Mouse (Mus musculus) forebrain, embryonic 10.5 days (tissue): Measurements from ENCODE around the gene Prss22. TPM values are rescaled to one million over a fixed set of nuclear protein-coding genes. Genes with fewer than 3 reads are reported as not detected.
A peak's percentile ranks its signal among the peaks of the same experiment; 100 is the strongest.

Experiments
- DNase-seq: peaks from one replicate; pipeline ENCODE4 v3.0.0-alpha.2; 2017; ENCODE audit warnings: low spot score; ENCODE audit errors: extremely low spot score
- H3K27ac ChIP-seq: fragments of 300-500 bp; sonication (generic); 2 replicates; pipeline ENCODE4 v1.5.1; 2016; ENCODE audit warnings: mild to moderate bottlenecking
- H3K27me3 ChIP-seq: fragments of 300-500 bp; sonication (generic); 2 replicates; pipeline ENCODE4 v1.6.1; 2016; ENCODE audit warnings: mild to moderate bottlenecking; ENCODE audit not compliant: poor library complexity, severe bottlenecking
- H3K36me3 ChIP-seq: fragments of 300-500 bp; sonication (generic); replicated peaks from 2 replicates; pipeline ENCODE4 v1.6.1; 2016; ENCODE audit warnings: mild to moderate bottlenecking, moderate library complexity
- H3K4me1 ChIP-seq: fragments of 300-500 bp; sonication (generic); 2 replicates; pipeline ENCODE4 v1.6.1; 2016
- H3K4me3 ChIP-seq: fragments of 300-500 bp; sonication (generic); 2 replicates; pipeline ENCODE4 v1.5.1; 2016; ENCODE audit warnings: mild to moderate bottlenecking, moderate library complexity
- H3K9me3 ChIP-seq: fragments of 300-500 bp; sonication (generic); 2 replicates; pipeline ENCODE4 v1.6.1; 2016; ENCODE audit warnings: mild to moderate bottlenecking, moderate library complexity
- WGBS: fragments of 180-500 bp; shearing (Covaris S2); methylation state at CpG from one replicate; pipeline ENCODE4 v1.1.7; 2016; 5-methylcytosine and 5-hydroxymethylcytosine counted together
- polyA plus RNA-seq: library from polyadenylated mRNA; unstranded; fragments of >200 nt; fragmentation: Nextera tagmentation; extraction: Ambion mirVana; gene quantifications from 2 replicates; pipeline ENCODE4 v1.2.1, GENCODE M21; 2016

Prss22 gene
- polyA plus RNA-seq, 1 experiment from 2014 or later = 0.63 TPM

- Histone ChIP-seq H3K9me3 (no peaks in the 10 kb centered on the region), H3K4me1 (no peaks in the 10 kb centered on the region), H3K4me3 (no peak overlapping the region), H3K36me3 (no peaks in the 10 kb centered on the region), H3K27ac (no peak overlapping the region), H3K27me3 (no peaks in the 10 kb centered on the region)
- 91% methylated on average over 5 of the region's 5 CpGs for WGBS
- no peak for DNase-seq
These were observed 16.6 kb upstream of the Prss22 start for GRCm38 (mm10) chr17:24014433-24014965.

- no peak for DNase-seq
- no peaks in the 10 kb centered on the region for H3K27me3 ChIP-seq
- no peaks in the 10 kb centered on the region for H3K36me3 ChIP-seq
- H3K27ac ChIP-seq = no peak overlapping the region
- H3K4me1 ChIP-seq = no peaks in the 10 kb centered on the region
- H3K9me3 ChIP-seq = no peaks in the 10 kb centered on the region
- no peak overlapping the region for H3K4me3 ChIP-seq
- 83% methylated on average over 2 of the region's 2 CpGs for WGBS
These were observed 15.0 kb upstream of the Prss22 start for GRCm38 (mm10) chr17:24012921-24013320.

GRCm38 (mm10) chr17:24009617-24010016, 11.7 kb upstream of the Prss22 start:
- H3K9me3 ChIP-seq = no peaks in the 10 kb centered on the region
- no peaks in the 10 kb centered on the region for H3K36me3 ChIP-seq
- no peak for DNase-seq
- no peaks in the 10 kb centered on the region for H3K27me3 ChIP-seq
- no peak overlapping the region for H3K27ac ChIP-seq
- no peak overlapping the region for H3K4me3 ChIP-seq
- H3K4me1 ChIP-seq = no peaks in the 10 kb centered on the region
- 66% methylated on average over 5 of the region's 5 CpGs for WGBS

GRCm38 (mm10) chr17:24008105-24008504, 10.2 kb upstream of the Prss22 start:
- DNase-seq = no peak
- no peaks in the 10 kb centered on the region for H3K27me3 ChIP-seq
- H3K36me3 ChIP-seq = no peaks in the 10 kb centered on the region
- H3K27ac ChIP-seq = no peak overlapping the region
- H3K4me1 ChIP-seq = no peaks in the 10 kb centered on the region
- no peak overlapping the region for H3K4me3 ChIP-seq
- H3K9me3 ChIP-seq = no peaks in the 10 kb centered on the region
- WGBS = 84% methylated on average over 4 of the region's 4 CpGs

GRCm38 (mm10) chr17:24007391-24007790, 9.5 kb upstream of the Prss22 start:
- no peak for DNase-seq
- no peaks in the 10 kb centered on the region for H3K4me1 ChIP-seq
- no peaks in the 10 kb centered on the region for H3K27me3 ChIP-seq
- no peaks in the 10 kb centered on the region for H3K9me3 ChIP-seq
- no peak overlapping the region for H3K4me3 ChIP-seq
- no peak overlapping the region for H3K27ac ChIP-seq
- H3K36me3 ChIP-seq = no peaks in the 10 kb centered on the region
- WGBS = 87% methylated on average over 1 of the region's 1 CpGs

- no peaks in the 10 kb centered on the region for H3K4me1 ChIP-seq
- 46% methylated on average over 2 of the region's 2 CpGs for WGBS
- no peak for DNase-seq
- H3K27me3 ChIP-seq = no peaks in the 10 kb centered on the region
- no peaks in the 10 kb centered on the region for H3K9me3 ChIP-seq
- H3K4me3 ChIP-seq = no peak overlapping the region
- no peak overlapping the region for H3K27ac ChIP-seq
- H3K36me3 ChIP-seq = no peaks in the 10 kb centered on the region
These were observed 9.0 kb upstream of the Prss22 start for GRCm38 (mm10) chr17:24006930-24007329.

- no peak for DNase-seq
- Histone ChIP-seq H3K9me3 (no peaks in the 10 kb centered on the region), H3K4me1 (no peaks in the 10 kb centered on the region), H3K27ac (no peak overlapping the region), H3K4me3 (no peak overlapping the region), H3K36me3 (no peaks in the 10 kb centered on the region), H3K27me3 (no peaks in the 10 kb centered on the region)
- WGBS = 98% methylated on average over 3 of the region's 3 CpGs
These were observed 7.1 kb upstream of the Prss22 start for GRCm38 (mm10) chr17:24005049-24005448.

GRCm38 (mm10) chr17:24004071-24004665, 6.3 kb upstream of the Prss22 start:
- no peaks in the 10 kb centered on the region for H3K27me3 ChIP-seq
- no peaks in the 10 kb centered on the region for H3K36me3 ChIP-seq
- DNase-seq = no peak
- WGBS = 95% methylated on average over 14 of the region's 14 CpGs
- H3K4me1 ChIP-seq = no peaks in the 10 kb centered on the region
- H3K27ac ChIP-seq = no peak overlapping the region
- no peaks in the 10 kb centered on the region for H3K9me3 ChIP-seq
- H3K4me3 ChIP-seq = no peak overlapping the region

GRCm38 (mm10) chr17:24000404-24000803, 2.5 kb upstream of the Prss22 start:
- Histone ChIP-seq H3K4me3 (no peak overlapping the region), H3K36me3 (no peaks in the 10 kb centered on the region), H3K27ac (no peak overlapping the region), H3K9me3 (no peaks in the 10 kb centered on the region), H3K4me1 (peaks cover 12% of the 10 kb centered on the region), H3K27me3 (no peaks in the 10 kb centered on the region)
- WGBS = 78% methylated on average over 5 of the region's 5 CpGs
- DNase-seq = no peak

GRCm38 (mm10) chr17:23998383-23998782, 483 bp upstream of the Prss22 start:
- peaks cover 18% of the 10 kb centered on the region for H3K4me1 ChIP-seq
- H3K27me3 ChIP-seq = peaks cover 9% of the 10 kb centered on the region
- H3K36me3 ChIP-seq = no peaks in the 10 kb centered on the region
- no peak overlapping the region for H3K27ac ChIP-seq
- H3K9me3 ChIP-seq = no peaks in the 10 kb centered on the region
- 85% methylated on average over 6 of the region's 6 CpGs for WGBS
- no peak overlapping the region for H3K4me3 ChIP-seq
- no peak for DNase-seq

GRCm38 (mm10) chr17:23995421-23995820, 2.5 kb downstream of the Prss22 start:
- peaks cover 31% of the 10 kb centered on the region for H3K4me1 ChIP-seq
- H3K36me3 ChIP-seq = no peaks in the 10 kb centered on the region
- no peak for DNase-seq
- WGBS = 41% methylated on average over 1 of the region's 1 CpGs
- peaks cover 9% of the 10 kb centered on the region for H3K27me3 ChIP-seq
- no peaks in the 10 kb centered on the region for H3K9me3 ChIP-seq
- H3K27ac ChIP-seq = no peak overlapping the region
- H3K4me3 ChIP-seq = no peak overlapping the region

- no peaks in the 10 kb centered on the region for H3K36me3 ChIP-seq
- no peak overlapping the region for H3K4me3 ChIP-seq
- WGBS = 73% methylated on average over 7 of the region's 7 CpGs
- no peaks in the 10 kb centered on the region for H3K9me3 ChIP-seq
- H3K27ac ChIP-seq = no peak overlapping the region
- peaks cover 37% of the 10 kb centered on the region for H3K4me1 ChIP-seq
- peaks cover 9% of the 10 kb centered on the region for H3K27me3 ChIP-seq
- no peak for DNase-seq
These were observed 3.2 kb downstream of the Prss22 start for GRCm38 (mm10) chr17:23994667-23995066.

- 10% methylated on average over 31 of the region's 31 CpGs for WGBS
- DNase-seq = peak; percentile 89
- peak overlapping the region; percentile 77 for H3K27ac ChIP-seq
- no peaks in the 10 kb centered on the region for H3K36me3 ChIP-seq
- H3K9me3 ChIP-seq = no peaks in the 10 kb centered on the region
- H3K27me3 ChIP-seq = peaks cover 9% of the 10 kb centered on the region
- peak overlapping the region; percentile 41 for H3K4me3 ChIP-seq
- peaks cover 37% of the 10 kb centered on the region for H3K4me1 ChIP-seq
These were observed 4.1 kb downstream of the Prss22 start for GRCm38 (mm10) chr17:23993559-23994428.
